Mouse (Mus musculus) layer of hippocampus, adult 2 months (tissue): Measurements from ENCODE around the gene Cnga3. TPM values are rescaled to one million over a fixed set of nuclear protein-coding genes. Genes with fewer than 3 reads are reported as not detected.

Source experiments
- DNase-seq, 2 experiments: peaks; one replicate each; pipeline ENCODE4 v3.0.0; 2022; ENCODE audit warnings: low spot score in 2 of 2
- H3K27ac ChIP-seq: fragments of 200-600 bp; 2 replicates; pipeline ENCODE4 v1.8.1; 2022
- H3K4me3 ChIP-seq: fragments of 200-600 bp; 2 replicates; pipeline ENCODE4 v1.8.1; 2022; ENCODE audit warnings: mild to moderate bottlenecking
- CTCF ChIP-seq: fragments of 200-600 bp; conservative IDR thresholded peaks from 2 replicates; pipeline ENCODE4 v1.8.1; 2022; ENCODE audit warnings: antibody characterized with exemption, mild to moderate bottlenecking, moderate library complexity
- total RNA-seq, 2 experiments: library from RNA; stranded (reverse); gene quantifications; 2 replicates each; pipeline ENCODE4 v1.2.3; 2021

The Cnga3 gene
- total RNA-seq, 2 experiments from 2014 or later, result 0.38 to 0.66 TPM

- H3K27ac ChIP-seq, result no peak overlapping the region
- no peak overlapping the region for H3K4me3 ChIP-seq
- DNase-seq, result no peak
- TF ChIP-seq CTCF, result no peak
These were observed 16.2 kb downstream of the Cnga3 start for GRCm38 (mm10) chr1:37230404-37230803.

DNA sequence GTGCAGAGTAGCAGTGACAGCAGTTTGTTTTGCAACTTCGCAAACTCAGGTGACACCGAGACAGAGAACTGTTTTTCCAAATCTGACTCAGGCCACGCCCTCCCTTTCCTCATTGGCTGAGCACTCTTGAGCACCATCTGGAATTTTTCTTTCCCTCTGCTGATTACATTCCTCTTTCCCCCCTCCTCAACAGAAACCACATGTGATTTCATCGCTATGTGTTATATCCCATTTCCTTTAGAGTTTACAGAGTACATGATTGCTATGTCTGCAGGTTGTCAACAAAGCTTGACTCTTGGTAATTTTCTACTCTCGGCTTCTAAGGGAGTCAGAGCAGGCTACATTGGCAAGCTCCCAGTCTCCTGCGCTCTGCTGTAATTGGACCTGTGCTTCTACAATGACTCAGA is 17.1 kb downstream of the Cnga3 start:
- TF ChIP-seq CTCF, result no peak
- peak overlapping the region; percentile 35; the same call in 1 of the 2 replicates for H3K4me3 ChIP-seq
- peak in 1 of 2 experiments; percentile 29 for DNase-seq
- peak overlapping the region; percentile 51; the same call in 1 of the 2 replicates for H3K27ac ChIP-seq

DNA sequence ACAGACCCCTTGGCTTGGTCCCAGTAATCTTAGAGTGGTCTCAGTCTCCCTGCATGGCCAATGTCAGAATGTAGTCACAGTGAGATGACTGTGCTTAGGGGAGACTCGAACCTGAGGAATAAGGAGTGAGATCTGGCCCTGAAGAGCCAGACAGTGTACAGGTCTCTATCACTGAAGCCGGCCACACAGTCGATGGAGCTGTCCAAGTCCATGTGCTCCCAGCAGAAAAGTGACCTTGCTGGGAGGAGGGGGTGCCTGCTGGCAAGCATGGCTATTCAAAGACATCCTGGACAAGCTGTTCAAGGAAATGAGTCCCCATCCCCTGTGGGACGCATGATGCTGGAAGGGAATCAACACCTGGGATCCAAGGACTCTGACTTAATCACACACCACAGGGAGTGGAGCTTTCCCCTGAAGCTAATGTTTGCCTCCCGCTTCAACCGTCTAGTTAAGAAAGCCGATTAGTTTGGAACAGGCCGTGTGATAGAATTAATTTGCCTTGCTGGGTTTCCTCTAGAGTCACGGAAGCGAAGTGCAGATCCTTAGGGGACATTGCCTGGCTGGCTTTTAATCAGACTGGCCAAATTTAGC is 24.9 kb downstream of the Cnga3 start:
- H3K4me3 ChIP-seq, result no peak overlapping the region
- DNase-seq, result no peak
- H3K27ac ChIP-seq, result no peak overlapping the region
- TF ChIP-seq CTCF, result no peak

- no peak overlapping the region for H3K4me3 ChIP-seq
- no peak for DNase-seq
- TF ChIP-seq CTCF, result no peak
These were observed 28.0 kb downstream of the Cnga3 start for GRCm38 (mm10) chr1:37242253-37242652.

DNA sequence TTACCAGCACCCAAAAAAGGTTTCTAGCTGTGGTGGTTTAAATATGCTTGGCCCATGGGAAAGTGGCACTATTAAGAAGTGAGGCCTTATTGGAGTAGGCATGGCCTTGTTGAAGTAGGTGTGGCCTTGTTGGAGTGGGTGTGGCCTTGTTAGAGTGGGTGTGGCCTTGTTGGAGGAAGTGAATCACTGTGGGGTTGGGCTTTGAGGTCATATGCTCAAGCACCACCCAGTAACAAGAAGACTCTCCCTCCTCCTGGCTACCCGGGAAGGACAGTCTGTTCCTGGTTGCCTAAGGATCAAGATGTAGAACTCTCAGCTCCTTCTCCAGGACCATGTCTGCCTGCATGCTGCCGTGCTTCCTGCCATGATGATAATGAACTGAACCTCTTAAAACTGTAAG is 32.2 kb downstream of the Cnga3 start:
- no peak overlapping the region for H3K27ac ChIP-seq
- H3K4me3 ChIP-seq, result no peak overlapping the region
- no peak for DNase-seq
- no peak for TF ChIP-seq CTCF

More at GRCm38 (mm10) chr1:37242253-37242652, 28.0 kb downstream of the Cnga3 start:
- no peak overlapping the region for H3K27ac ChIP-seq

DNA sequence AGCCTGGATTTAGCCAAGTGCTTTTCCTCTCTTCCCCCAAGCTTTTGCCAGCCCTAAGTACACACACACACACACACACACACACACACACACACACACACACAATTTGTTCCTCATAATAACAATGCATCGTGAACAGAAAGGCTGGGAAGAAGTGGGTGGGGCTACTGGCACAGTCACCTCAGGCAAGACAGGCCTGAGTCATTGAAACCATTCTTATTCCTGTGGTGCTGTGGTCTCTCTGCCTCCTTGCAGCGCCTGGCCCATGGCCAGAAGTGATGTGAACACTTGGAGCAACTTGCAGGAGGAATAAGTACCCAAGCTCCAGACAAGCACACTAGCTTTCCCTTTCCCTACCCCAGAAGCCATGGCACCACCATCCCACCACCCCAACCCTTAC is 34.2 kb downstream of the Cnga3 start:
- no peak overlapping the region for H3K4me3 ChIP-seq
- peak in 1 of 2 experiments; percentile 24 for DNase-seq
- H3K27ac ChIP-seq, result no peak overlapping the region
- no peak for TF ChIP-seq CTCF

- peak; percentile 91 for TF ChIP-seq CTCF
- Histone ChIP-seq H3K4me3 (no peak overlapping the region), H3K27ac (no peak overlapping the region)
- DNase-seq, result peak; percentile 76 to 91
These were observed 36.5 kb downstream of the Cnga3 start for GRCm38 (mm10) chr1:37250643-37251310.

DNA sequence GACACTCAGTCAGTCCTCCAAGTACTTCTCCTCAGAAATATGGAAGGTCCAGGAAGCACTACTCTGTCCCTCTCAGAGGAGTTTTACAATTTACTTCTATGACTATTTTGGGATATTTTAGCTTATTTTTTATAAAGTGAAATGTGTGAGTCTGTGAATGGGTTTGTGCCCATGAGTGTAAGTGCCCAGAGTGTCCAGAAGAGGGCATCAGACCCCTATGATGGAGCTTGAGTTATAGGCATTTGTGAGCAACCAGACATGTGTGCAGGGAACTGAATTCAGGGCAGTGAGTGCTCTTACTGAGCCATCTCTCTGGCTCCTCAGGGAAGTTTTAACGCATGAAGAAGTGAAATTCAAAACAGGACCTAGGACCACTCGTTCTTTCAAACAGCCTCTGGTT is 44.2 kb downstream of the Cnga3 start:
- H3K27ac ChIP-seq, result no peak overlapping the region
- TF ChIP-seq CTCF, result peak; percentile 46
- no peak overlapping the region for H3K4me3 ChIP-seq
- DNase-seq, result no peak

- peak; percentile 66 to 72 for DNase-seq
- peak; percentile 93 for TF ChIP-seq CTCF
- no peak overlapping the region for H3K27ac ChIP-seq
- H3K4me3 ChIP-seq, result no peak overlapping the region
These were observed 58.2 kb downstream of the Cnga3 start for GRCm38 (mm10) chr1:37272464-37272863.

GRCm38 (mm10) chr1:37286556-37286955 is 72.3 kb downstream of the Cnga3 start:
- no peak for DNase-seq
- TF ChIP-seq CTCF, result no peak
- no peak overlapping the region for H3K4me3 ChIP-seq
- H3K27ac ChIP-seq, result no peak overlapping the region

DNA sequence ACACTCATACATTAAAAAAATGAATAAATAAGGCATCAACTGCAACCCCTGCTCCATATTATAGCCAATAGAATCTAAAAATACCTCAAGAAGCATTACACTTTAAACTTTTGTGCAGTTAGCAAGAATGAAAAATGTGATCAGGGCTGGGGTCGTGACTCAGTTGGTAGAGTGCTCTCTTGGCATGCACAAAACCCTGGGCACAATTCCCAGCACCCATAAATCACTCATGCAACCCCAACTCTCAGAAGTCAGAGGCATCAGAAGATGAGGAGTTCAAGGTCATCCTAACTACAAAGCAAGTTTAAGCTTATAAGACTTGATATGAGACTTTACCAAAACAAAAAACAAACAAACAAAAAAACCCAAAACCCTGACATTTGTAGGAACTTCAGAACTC is 73.5 kb downstream of the Cnga3 start:
- DNase-seq, result no peak
- H3K4me3 ChIP-seq, result no peak overlapping the region
- no peak overlapping the region for H3K27ac ChIP-seq
- no peak for TF ChIP-seq CTCF

- peak overlapping the region; percentile 37 for H3K4me3 ChIP-seq
- peak; percentile 51 to 70 for DNase-seq
- no peak for TF ChIP-seq CTCF
- H3K27ac ChIP-seq, result peak overlapping the region; percentile 79
These were observed 74.1 kb downstream of the Cnga3 start for GRCm38 (mm10) chr1:37288181-37288935.

- no peak for DNase-seq
- no peak for TF ChIP-seq CTCF
- H3K4me3 ChIP-seq, result no peak overlapping the region
- peak overlapping the region; percentile 79 for H3K27ac ChIP-seq
These were observed 74.7 kb downstream of the Cnga3 start for GRCm38 (mm10) chr1:37288941-37289340.
